Mouse (Mus musculus): ENCODE measurements around the gene Stx1b.

The Stx1b gene

DNA sequence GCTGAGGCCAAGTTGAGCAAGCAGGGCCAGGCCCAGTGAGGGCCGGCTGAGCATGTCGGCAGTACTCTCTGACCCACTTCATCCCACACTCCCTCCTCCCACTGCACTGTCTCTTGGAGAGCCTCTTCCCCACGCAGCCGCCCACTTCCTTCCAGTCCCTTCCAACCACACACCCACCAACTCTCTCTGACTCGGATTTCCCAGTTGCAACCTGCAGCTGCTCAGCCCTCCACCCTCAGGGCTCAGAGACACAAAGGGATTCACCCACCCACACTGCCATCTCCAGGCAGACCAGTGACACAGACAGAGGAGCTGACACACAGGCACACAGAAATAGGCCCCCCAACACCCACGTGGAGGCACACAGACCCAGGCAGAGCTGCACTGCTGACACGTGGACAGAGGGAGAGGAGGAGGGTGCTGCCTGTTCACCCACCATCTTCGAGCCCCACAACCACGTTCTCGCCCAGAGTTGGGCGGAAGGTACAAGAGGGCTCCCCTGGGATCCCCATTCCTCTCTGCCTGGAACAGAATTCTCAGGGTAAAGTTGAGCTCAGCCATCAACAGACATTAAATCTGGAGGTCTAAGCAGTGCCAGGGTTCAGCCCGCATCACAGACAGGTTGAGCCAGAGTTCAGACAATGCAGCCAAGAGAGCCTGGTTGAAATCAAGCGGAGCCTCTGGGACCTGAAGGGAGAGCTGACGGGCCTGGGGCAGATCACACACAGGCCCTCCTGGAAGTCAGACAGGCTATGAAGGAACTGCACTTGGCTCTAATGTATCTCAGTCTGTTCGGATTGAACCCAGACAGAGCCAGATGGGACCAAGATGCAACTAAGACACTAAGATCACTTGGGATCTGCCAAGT is 8.2 kb downstream of the Stx1b start:
- peak; percentile 18 for DNase-seq

DNA sequence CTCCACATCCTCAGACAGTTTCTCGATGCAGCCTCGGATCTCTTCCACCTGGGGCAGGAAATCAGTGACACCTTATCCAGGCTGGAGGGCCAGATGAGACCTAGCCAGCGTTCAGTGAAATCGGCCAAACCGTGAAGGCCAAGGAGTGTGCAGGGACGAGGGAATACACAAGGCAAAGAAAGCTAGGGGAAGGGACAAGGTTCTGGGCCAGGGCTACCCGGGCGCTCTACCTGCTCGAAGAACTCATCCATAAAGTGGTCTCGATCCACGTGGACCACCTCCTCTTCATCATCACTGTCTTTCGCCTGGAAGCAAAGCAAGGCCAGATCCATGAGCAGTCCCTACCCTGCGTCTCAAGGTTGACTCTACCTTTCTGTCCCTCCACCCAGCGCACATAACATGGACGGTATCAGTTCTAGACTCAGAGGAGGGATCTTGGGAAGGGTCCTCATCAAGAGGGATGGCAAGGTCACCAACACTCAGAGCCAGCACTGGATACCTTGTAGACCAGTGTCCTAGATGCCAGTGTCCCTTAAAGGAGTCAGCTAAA is 9.2 kb downstream of the Stx1b start:
- DNase-seq = no peak

DNA sequence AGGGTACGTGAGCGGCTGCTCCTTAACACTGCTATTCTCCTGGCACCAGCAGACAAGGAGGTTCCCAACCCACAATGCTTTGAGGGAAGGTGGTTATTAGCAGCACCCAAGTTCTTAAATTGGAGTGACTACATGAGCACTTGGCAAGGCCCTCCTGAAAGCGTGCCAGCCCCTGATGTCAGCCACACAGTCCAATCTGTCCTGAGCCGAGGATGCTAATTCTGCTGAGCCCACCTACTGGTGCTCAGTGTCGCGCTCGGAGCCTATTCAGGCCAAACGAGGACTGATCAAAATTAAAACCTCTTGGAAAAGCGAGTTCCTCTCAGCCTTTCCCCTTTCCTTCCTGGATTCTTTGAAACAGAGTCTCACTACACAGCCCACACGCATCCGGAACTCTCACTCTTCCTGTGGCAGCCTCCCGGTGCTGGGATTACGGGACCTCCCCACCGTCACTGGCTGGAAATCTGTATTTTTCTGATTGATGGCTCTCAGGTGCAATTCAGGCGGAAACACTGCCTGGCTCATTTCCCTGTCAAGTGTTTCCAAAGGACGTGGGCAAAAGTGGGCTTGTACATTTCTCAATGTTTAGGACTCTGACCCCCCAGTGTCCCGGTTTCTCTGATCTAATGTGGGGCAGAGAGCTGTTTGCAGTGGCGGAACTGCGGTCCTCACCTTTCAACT is 10.0 kb downstream of the Stx1b start:
- peak; percentile 41 for DNase-seq

DNA sequence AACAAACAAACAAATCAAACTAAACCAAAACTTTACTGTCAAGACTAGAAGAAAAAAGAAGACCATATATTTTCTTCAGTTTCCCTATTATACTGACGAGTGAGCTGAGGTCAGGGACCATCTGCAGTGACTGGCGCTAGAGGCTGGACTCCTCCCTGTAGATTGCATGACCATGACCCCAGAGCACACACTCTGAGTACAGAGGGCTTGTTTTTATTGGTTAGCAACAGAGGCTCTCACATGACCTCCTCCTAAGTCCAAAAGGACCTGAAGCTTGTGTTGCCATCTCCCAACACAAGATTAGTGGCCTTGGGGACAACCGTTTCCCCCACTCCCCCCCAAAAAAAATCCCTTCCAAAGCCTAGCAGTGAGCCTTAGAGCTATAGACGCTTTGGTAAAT is 10.5 kb downstream of the Stx1b start:
- DNase-seq = no peak

DNA sequence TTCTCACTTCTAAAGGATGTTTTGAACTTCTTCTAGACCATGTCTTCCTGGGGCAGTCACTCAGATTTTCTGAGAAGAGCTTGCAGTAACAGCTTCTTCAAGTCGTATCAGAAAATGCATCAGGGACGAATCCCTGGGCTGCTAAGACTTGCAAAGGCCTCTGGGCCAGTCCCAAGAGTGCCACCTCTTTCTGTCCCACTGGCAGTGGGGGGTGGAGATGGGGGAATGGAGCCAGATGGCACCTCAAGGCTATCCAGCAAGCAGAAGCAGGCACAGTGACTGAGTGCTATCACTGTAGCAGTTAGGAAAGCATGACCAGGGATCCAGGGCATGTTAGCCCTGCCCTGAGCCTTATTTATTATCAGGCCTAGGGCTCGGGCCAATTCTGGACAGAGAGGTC is 12.1 kb downstream of the Stx1b start:
- no peak for DNase-seq

DNA sequence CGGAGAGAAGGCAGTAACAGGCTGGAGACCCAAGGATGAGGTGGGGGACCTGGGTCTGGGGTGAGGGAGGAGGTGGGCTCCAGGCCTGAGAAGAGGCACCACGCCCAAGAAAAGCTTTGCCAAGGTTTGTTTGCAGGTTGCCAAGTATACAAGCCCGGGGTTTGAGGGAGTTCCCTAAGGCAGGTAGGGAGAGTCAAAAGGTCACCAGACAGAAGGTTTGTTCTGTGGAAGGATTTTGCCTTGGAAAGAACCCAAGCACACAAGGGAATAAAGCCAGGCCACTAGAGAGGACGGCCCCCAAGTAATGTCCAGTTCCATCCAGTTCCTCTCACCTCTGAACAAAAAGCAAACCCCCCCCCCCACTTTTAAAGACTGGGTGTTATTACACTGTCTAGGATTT is 13.1 kb downstream of the Stx1b start:
- no peak for DNase-seq

DNA sequence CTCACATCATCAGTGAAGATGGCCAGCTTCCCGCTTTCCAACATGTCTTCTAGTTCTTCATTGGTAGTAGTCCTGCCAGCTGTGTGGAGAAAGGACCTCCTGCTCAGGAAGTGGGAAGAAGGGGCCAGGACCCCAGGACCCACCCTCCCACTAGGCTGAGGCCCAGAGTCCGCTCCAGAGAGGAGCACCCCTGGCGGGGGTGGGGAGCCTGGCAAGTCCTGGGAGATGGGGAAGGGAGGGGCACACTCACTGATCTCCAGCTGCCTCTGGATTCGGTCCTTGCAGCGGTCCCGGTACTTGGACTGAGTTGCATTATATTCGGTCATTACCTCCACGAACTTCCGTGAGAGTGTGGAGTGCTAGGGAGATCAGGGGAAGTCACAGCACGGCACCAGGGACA is 13.7 kb downstream of the Stx1b start:
- DNase-seq = no peak

DNA sequence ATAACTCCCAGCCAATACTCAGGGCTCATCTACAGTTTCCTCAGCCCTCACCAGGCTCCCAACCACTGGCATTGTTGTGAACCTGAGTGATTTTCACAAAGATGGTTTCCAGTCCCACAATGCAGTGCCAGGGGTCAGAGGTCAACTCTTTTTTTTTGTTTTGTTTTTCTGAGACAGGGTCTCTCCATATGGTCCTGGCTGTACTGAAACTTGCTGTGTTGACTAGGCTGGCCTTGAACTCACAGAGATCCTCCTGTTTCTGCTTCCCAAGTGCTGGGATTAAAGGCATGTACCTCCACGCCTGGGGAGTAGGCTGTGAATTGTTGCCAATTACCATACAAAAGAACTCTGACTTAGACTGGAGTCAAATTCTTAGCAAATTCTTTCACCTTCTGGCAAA is 14.5 kb downstream of the Stx1b start:
- DNase-seq = no peak

DNA sequence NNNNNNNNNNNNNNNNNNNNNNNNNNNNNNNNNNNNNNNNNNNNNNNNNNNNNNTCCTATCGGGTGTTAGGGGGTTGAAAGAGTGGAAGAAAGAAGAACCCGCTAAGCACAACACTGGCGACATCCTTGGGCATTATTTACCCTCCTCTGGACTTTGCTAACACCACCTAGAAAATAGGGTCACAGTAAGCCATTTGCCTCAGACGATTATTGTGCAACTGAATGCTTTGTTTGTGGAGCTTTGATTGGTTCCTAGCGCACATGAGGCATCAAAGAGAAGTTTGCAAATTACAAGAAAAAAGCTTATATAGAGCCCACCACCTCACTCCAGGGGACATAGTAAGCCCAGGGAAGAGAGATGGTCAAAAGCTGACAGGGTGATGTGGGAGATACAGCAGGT is 15.5 kb downstream of the Stx1b start:
- DNase-seq = no peak

DNA sequence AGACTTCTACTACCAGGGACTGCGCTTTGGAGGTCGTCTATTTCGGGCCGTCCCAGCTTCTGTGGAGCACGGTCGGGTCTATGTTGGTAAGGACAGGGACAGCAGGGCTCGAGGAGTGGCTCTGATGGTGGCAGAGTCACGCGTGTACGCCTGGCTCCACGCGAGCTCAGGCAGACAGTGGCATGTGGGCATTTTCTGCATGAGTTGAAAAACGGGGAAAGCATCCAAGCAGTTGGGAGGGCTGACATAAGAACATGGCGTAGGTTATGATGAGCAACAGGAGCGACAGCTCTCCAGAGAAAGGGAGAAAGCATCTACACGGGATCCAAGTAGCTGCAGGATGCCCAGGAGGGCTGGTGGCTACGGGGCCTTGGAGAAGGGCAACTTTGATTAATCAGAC is 22.0 kb downstream of the Stx1b start:
- DNase-seq = no peak

DNA sequence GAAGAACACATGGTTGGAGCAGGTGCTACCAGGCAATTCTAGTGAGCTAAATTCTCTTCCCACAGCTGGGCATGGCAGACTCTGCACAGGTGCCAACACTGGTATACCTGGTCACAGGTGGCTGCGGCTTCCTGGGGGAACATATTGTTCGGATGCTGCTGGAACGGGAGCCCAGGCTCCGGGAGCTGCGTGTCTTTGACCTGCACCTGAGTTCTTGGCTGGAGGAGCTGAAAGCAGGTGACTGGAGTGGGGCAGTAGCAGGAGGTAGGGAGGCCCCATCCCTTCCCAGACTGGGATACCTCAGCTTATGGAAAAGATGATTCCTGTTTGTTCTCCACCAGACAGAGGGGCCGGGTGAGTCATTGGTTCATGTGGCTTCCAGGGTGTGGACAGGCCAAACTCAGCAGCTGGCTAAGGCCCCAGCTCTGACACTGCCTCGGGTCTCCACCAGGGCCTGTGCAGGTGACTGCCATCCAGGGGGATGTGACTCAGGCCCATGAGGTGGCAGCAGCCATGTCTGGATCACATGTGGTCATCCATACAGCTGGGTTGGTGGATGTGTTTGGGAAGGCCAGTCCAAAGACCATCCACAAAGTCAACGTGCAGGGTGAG is 23.2 kb downstream of the Stx1b start:
- peak; percentile 16 for DNase-seq

DNA sequence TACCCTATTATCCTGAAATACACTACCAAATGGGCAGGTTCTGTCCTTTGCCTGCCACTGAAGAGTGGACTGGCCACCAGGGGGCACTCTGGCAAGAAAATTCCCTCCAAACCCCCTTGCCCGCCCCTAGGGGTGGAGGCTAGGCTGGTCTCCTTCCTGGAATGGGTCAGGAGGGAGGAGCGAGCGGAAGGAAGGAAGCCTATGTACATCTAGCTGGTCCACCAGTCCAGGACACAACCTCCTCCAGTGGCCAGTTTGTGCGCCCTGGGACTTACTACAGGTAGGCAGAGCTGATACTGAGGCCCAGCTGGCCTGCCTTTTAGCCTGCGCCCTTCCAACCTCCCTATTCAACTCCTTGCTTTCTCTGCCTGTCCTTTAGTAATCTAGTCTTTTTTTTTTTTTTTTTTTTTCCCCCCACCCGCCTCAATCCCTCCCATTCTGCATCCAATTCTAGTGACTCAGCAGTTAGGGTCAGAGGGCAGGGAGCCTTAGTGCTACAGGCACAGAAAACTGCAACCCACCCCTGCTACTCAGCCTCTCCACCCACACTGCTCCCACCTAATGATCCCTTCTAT is 23.8 kb downstream of the Stx1b start, which contains the start of gene Hsd3b7:
Gene Hsd3b7 (plus strand): TSS at position 170 of the 575 bp plus-strand sequence.
- DNase-seq = peak; percentile 95

DNA sequence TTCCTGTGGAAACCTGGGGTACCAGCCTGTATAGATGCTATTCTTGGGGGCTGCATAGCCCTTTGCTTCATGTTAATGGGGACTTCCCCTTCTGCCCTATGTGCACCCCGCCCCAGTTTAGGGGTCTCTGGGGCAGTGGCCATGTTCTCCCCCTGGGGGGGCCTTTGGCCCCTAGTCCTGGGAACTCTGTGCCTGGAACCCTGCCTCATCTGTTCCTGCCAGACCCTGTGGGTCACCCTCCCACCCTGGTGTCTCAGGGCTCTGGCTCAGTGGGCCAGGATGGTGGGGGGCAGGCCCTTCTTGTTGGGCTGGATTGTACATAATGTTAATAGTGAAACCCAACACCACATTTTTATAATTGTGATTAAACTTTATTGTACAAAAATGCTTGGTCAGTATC is 24.6 kb downstream of the Stx1b start:
- DNase-seq = no peak

DNA sequence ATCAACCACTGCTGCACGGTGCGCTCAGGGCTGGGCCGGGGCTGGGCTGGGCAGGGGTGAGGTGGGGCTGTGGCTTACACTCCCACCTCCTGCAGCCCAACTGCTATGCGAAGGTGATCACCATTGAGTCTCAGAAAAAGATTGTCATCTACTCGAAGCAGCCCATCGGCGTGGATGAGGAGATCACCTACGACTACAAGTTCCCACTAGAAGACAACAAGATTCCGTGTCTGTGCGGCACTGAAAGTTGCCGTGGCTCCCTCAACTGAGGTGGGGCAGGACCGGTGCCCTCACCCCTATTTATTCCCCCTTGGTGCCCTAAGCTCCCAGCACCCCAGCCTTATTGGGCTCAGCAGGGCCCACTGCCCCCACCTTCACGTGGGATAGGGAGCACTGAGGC is 25.1 kb downstream of the Stx1b start:
- DNase-seq = no peak

DNA sequence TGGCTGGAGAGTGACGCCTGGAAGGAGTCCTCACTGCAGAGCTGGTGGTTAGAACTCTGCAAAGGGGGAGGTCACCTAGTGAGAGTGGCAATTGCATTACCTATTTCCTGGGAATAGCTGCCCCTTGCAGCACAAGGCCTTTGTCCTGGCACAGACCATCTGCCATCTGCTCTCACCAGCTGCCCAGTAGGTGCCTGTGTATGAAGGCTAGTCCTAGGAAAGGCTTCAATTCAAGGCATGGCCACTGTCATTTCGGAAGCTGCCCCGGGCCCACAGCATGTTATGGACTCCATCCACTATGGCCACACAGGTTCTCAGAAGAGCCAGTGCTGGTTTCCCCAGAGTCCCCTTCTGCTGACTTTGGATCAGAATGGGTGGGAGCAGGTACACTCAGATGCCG is 25.8 kb downstream of the Stx1b start:
- no peak for DNase-seq

DNA sequence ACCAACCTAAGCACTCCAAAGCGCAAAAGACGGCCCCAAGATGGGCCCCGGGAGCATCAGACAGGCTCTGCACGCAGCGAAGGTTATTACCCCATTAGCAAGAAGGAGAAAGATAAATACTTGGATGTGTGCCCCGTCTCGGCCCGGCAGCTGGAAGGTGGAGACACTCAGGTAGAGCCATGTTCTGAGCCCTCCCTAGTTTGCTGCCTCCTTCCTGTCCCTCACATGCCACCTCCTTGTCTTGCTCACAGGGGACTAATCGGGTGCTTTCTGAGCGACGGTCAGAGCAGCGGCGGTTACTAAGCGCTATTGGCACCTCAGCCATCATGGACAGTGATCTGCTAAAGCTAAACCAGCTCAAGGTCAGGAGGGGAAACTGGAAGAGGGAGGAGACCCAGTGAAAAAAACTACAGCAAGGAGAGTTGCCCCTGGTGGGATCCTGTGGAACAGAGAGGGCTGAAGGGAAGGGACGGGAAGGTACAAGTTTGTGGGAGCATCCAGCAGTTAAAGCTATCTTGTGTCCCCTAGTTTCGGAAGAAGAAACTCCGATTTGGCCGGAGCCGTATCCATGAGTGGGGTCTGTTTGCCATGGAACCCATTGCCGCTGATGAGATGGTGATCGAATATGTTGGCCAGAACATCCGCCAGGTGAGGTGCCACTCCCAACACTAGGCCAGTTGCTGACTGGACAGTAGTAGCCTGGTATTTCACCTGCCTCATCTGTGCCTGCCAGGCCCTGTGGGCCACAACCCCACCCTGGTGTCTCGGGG is 27.1 kb downstream of the Stx1b start:
- no peak for DNase-seq

DNA sequence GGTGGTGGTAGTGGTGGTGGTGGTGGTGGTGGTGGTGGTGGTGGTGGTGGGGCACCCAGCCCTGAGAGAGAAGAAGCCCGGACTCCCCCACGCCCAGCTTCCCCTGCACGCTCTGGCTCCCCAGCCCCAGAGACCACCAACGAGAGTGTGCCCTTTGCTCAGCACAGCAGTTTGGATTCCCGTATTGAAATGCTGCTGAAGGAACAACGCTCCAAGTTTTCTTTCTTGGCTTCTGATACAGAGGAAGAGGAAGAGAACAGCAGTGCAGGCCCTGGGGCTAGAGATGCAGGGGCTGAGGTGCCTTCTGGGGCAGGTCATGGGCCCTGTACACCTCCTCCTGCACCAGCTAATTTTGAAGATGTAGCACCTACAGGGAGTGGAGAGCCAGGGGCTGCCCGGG is 39.0 kb downstream of the Stx1b start, which contains the start of gene Gm49388:
Gene Gm49388 (plus strand): TSS at position 301 of the 400 bp plus-strand sequence.
- no peak for DNase-seq

DNA sequence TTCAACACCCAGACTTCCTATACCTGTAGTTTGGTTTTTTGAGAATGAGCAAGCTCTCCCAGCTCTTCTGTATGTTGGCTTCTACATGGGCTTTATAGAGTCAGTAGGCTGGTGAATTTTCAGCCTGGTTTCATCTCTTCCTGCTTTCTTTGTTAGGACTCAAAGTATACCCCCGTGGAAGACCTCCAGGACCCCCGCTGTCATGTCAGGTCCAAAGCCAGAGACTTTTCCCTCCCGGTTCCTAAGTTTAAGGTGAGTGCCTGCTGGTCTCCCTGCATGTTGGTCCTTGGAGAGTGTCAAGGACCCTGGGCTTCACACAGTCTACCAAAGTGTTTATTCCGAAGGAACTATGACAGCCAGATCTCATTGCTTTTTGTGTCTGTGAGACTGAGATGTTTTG is 46.0 kb downstream of the Stx1b start:
- DNase-seq = no peak

DNA sequence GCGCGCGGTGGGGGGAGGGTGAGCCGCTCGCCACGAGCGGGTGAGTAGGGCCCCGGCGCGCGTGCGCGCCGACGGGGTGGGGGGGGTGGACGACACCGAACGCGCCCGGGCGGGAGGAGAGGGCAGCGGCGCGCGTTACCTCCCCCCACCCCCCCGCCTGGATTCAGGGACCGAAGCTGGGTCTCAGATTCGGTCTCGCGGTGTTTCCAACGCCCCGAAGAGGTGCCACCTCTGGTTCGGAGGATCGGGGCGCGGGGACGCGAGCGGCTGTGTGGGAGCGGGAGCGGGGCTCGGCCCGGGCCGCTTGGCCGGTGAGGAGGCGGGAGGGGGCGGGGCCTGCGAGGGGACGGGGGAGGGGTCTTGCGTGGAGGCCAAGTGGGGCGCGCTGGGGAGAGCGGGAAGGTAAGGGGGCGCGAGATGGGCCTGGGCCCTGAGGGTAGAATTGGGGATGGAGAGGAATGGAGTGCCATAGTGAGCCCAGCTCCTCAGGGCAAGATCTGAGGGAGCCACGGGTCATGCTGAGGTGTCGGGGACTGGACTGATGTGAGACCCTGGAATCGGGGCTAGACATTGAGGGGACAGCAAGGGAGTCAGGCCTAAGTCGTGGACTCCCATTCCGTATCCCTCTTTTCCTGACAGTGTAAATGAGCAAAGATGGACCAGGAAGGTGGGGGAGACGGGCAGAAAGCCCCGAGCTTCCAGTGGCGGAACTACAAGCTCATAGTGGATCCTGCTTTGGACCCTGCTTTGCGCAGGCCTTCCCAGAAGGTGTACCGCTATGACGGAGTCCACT is 46.7 kb downstream of the Stx1b start:
- DNase-seq = peak; percentile 71

DNA sequence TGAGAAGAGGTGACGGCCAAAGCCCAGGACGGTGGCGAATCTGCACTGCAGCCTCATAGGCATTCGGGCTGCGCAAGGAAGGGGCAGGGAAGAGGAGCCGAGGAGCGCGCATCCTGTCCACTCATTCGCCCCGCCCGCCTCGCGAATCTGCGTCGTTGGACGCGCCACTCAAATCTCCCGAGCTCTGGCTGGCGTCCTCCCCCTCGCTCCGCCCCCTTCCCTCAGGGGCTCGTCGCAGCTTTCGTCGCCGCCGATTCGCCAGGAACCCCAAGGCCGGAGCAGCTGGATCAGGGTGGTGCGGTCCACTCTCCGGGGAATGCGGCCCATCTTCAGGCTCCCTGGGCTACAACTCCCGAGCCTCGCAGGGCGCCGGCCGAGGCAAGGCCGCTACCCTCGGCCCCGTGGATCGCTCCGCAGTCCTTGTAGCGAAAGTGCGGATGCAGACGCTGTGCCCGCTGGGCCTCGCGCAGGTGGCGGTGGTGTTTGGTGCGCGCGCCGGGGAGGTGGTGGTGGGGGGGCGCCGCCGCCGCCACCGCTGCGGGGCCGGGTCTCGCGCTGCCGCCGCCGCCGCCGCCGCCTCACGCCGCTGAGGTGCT is 47.4 kb downstream of the Stx1b start:
- peak; percentile 98 for DNase-seq

DNA sequence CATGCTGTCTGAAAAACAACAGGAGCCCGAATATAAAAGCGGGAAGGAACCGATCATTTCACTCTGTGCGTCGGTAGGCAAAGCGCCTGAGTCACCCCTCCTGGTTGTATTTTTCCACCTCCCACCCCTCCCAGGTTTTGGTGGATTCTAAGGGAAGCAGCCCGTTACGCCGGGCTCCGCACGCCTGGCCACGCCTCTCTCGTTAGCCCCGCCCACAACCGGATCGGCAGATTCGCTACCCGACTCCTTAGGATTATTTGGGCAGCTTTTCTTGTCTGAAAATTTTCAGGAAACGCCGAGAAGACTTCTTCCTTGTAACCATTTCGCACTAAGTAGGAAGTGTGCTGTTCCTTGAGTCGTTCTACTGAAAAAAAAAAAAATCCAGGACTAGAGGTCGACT is 47.9 kb downstream of the Stx1b start, which contains the start of gene Setd1a:
Gene Setd1a (plus strand): TSS at position 245 of the 400 bp plus-strand sequence.
- peak; percentile 89 for DNase-seq
